Mouse (Mus musculus) heart, adult 2 months (tissue): ENCODE results near the gene Gm45716.

Experiments used
- CTCF ChIP-seq: fragments of 200-600 bp; IDR thresholded peaks from 2 replicates; pipeline ENCODE4 v1.8.1; 2022; ENCODE audit warnings: antibody characterized with exemption, mild to moderate bottlenecking, moderate library complexity
- POLR2A ChIP-seq: fragments of 200-500 bp; IDR thresholded peaks from 2 replicates; pipeline ENCODE4 v1.6.1; 2011; ENCODE audit warnings: mild to moderate bottlenecking, low read depth, low read length, control low read depth; ENCODE audit not compliant: insufficient read depth

GRCm38 (mm10) chr11:90283159-90283558, 95.7 kb downstream of the Gm45716 start:
- TF ChIP-seq POLR2A (no peak), CTCF (no peak)
